Mouse (Mus musculus) forebrain, embryonic 10.5 days (tissue): ENCODE results near the gene Kcnn3. TPM values are rescaled to one million over a fixed set of nuclear protein-coding genes. Genes with fewer than 3 reads are reported as not detected.

Source experiments
- DNase-seq: peaks from one replicate; pipeline ENCODE4 v3.0.0-alpha.2; 2017; ENCODE audit warnings: low spot score; ENCODE audit errors: extremely low spot score
- H3K27ac ChIP-seq: fragments of 300-500 bp; sonication (generic); 2 replicates; pipeline ENCODE4 v1.5.1; 2016; ENCODE audit warnings: mild to moderate bottlenecking
- H3K27me3 ChIP-seq: fragments of 300-500 bp; sonication (generic); 2 replicates; pipeline ENCODE4 v1.6.1; 2016; ENCODE audit warnings: mild to moderate bottlenecking; ENCODE audit not compliant: poor library complexity, severe bottlenecking
- H3K36me3 ChIP-seq: fragments of 300-500 bp; sonication (generic); replicated peaks from 2 replicates; pipeline ENCODE4 v1.6.1; 2016; ENCODE audit warnings: mild to moderate bottlenecking, moderate library complexity
- H3K4me1 ChIP-seq: fragments of 300-500 bp; sonication (generic); 2 replicates; pipeline ENCODE4 v1.6.1; 2016
- H3K4me3 ChIP-seq: fragments of 300-500 bp; sonication (generic); 2 replicates; pipeline ENCODE4 v1.5.1; 2016; ENCODE audit warnings: mild to moderate bottlenecking, moderate library complexity
- H3K9me3 ChIP-seq: fragments of 300-500 bp; sonication (generic); 2 replicates; pipeline ENCODE4 v1.6.1; 2016; ENCODE audit warnings: mild to moderate bottlenecking, moderate library complexity
- WGBS: fragments of 180-500 bp; shearing (Covaris S2); methylation state at CpG from one replicate; pipeline ENCODE4 v1.1.7; 2016; 5-methylcytosine and 5-hydroxymethylcytosine counted together
- polyA plus RNA-seq: library from polyadenylated mRNA; unstranded; fragments of >200 nt; fragmentation: Nextera tagmentation; extraction: Ambion mirVana; gene quantifications from 2 replicates; pipeline ENCODE4 v1.2.1, GENCODE M21; 2016

The Kcnn3 gene
- polyA plus RNA-seq, 1 experiment from 2014 or later = 0.81 TPM

- no peaks in the 10 kb centered on the region for H3K9me3 ChIP-seq
- no peak overlapping the region for H3K27ac ChIP-seq
- H3K4me3 ChIP-seq = no peak overlapping the region
- H3K4me1 ChIP-seq = peaks cover 36% of the 10 kb centered on the region
- no peaks in the 10 kb centered on the region for H3K27me3 ChIP-seq
- 85% methylated on average over 11 of the region's 11 CpGs for WGBS
- H3K36me3 ChIP-seq = no peaks in the 10 kb centered on the region
- DNase-seq = no peak
Observed at GRCm38 (mm10) chr3:89659938-89660620, 140.1 kb downstream of the Kcnn3 start.

- Histone ChIP-seq H3K36me3 (no peaks in the 10 kb centered on the region), H3K4me3 (no peak overlapping the region), H3K4me1 (peaks cover 44% of the 10 kb centered on the region), H3K27ac (no peak overlapping the region), H3K9me3 (no peaks in the 10 kb centered on the region), H3K27me3 (peaks cover 16% of the 10 kb centered on the region; the same call in 1 of the 2 replicates)
- no peak for DNase-seq
- WGBS = 77% methylated on average over 12 of the region's 12 CpGs
Observed at GRCm38 (mm10) chr3:89664808-89665207, 144.8 kb downstream of the Kcnn3 start.

- Histone ChIP-seq H3K4me1 (peaks cover 41% of the 10 kb centered on the region), H3K9me3 (no peaks in the 10 kb centered on the region), H3K27ac (no peak overlapping the region), H3K36me3 (no peaks in the 10 kb centered on the region), H3K4me3 (no peak overlapping the region), H3K27me3 (peaks cover 16% of the 10 kb centered on the region; the same call in 1 of the 2 replicates)
- no peak for DNase-seq
- WGBS = 49% methylated on average over 11 of the region's 11 CpGs
Observed at GRCm38 (mm10) chr3:89667131-89667530, 147.2 kb downstream of the Kcnn3 start.

GRCm38 (mm10) chr3:89671334-89671733, 151.4 kb downstream of the Kcnn3 start:
- no peak overlapping the region for H3K4me3 ChIP-seq
- H3K36me3 ChIP-seq = no peaks in the 10 kb centered on the region
- no peaks in the 10 kb centered on the region for H3K9me3 ChIP-seq
- H3K27me3 ChIP-seq = 0 out of 2 replicates have a peak, but pooled peaks cover 6% of the 10 kb centered on the region
- no peak for DNase-seq
- H3K27ac ChIP-seq = no peak overlapping the region
- WGBS = 83% methylated on average over 6 of the region's 6 CpGs
- peaks cover 9% of the 10 kb centered on the region for H3K4me1 ChIP-seq

DNA sequence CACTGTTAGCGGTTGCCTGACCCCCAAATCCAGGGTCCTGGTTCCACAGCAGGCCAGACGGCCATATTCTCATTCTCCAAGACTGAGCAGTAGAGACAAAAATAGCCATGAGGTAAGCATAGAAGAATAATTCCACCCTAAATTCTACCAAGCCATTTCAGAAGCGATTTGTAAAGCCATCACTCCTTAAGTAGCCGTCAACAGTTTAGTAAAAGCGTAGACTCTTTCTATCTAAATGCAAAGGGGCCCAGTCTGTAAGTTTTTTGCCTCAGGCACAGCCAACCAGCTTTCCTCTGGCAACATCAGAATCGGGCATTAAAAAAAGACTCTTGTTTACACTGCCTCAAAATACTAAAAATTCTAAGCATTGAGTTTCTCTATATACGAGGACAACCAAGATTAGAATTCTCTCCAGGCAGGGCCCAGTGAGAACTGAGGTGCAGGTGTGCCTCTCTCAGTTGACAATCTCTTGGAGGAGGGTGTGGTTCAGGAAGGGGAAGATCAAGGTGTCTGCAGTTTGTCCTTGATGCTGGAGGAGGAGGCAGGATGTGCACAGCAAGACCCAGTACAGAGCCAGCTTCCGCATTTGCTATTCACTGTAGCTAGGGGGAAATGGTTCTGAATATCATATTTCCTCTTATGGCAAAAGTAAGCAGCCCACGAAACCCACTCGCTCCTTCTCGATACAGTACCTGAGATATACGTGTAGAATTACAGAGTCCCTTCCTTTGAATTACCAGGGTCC, 152.8 kb downstream of the Kcnn3 start:
- H3K4me1 ChIP-seq = peaks cover 8% of the 10 kb centered on the region
- H3K27me3 ChIP-seq = no peaks in the 10 kb centered on the region
- no peak for DNase-seq
- no peak overlapping the region for H3K27ac ChIP-seq
- no peaks in the 10 kb centered on the region for H3K36me3 ChIP-seq
- no peak overlapping the region for H3K4me3 ChIP-seq
- H3K9me3 ChIP-seq = no peaks in the 10 kb centered on the region
- 86% methylated on average over 12 of the region's 12 CpGs for WGBS

DNA sequence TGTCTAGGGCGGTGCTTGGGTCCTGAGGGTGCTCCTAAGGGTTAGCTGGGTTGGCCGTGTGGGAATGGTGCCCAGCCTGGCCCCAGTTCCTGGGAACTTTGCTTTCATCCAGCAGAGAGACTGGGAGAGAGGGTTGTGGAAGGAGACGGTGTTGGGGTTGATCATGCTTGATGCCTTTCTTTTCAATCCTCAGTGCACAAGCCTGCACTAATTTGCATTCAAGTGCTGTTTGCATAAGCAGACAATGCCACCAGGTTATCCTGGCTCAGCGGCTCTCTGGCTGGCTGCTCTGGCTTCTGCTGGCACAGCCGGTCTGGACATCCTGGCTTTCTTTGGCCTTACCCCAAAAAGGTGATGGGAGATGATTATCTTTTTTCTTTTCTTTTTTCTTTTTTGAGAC, 157.7 kb downstream of the Kcnn3 start:
- WGBS = 58% methylated on average over 5 of the region's 5 CpGs
- Histone ChIP-seq H3K4me3 (no peak overlapping the region), H3K36me3 (no peaks in the 10 kb centered on the region), H3K4me1 (peaks cover 17% of the 10 kb centered on the region), H3K27ac (peak overlapping the region; percentile 75), H3K9me3 (no peaks in the 10 kb centered on the region), H3K27me3 (peaks cover 10% of the 10 kb centered on the region)
- DNase-seq = no peak

GRCm38 (mm10) chr3:89686031-89686430, 166.1 kb downstream of the Kcnn3 start:
- peaks cover 21% of the 10 kb centered on the region for H3K27me3 ChIP-seq
- H3K36me3 ChIP-seq = no peaks in the 10 kb centered on the region
- DNase-seq = no peak
- 52% methylated on average over 5 of the region's 5 CpGs for WGBS
- peaks cover 36% of the 10 kb centered on the region for H3K4me1 ChIP-seq
- H3K9me3 ChIP-seq = no peaks in the 10 kb centered on the region
- H3K27ac ChIP-seq = no peak overlapping the region
- H3K4me3 ChIP-seq = no peak overlapping the region

DNA sequence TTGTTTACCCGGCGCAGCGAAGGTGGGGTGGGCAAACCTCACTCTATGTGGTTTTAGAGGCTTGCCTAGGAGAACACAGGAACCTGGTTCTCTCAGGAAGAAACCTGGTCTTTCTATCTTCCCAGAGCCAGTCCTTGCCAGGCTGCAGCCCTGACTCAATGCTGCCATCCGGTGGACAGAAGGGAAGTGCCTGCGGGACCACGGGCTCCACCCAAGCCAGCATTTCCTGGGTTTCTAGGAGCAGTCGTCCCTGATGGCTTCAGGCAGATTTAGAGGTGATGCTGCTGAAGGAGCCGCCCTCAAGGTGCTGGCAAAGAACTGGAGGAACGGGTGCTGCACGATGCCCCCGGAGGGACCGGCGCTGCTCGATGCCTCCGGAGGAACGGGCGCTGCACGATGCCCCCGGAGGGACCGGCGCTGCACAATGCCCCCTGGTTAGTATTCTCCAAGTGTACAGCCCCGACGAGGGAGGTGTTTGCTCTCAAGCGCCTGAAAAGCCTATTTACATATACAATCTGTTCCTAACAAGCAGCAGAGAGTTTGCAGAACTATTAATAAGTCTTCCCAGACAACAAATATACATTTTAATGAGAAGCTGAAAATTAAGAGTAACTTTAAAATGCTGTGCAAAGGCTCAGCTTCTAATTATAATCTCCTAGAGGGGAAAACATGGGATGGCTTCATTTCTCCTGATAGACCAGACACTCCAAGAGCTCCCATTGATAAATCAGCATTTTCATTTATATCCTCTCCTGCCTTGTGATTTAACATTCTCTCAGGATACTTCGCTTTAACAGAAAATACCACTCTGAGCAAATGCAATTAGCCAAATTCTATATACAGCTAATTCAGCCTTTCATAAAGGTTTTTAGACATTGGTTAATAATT, 169.0 kb downstream of the Kcnn3 start:
- Histone ChIP-seq H3K27ac (peak overlapping the region; percentile 89), H3K9me3 (peaks cover 6% of the 10 kb centered on the region; the same call in 1 of the 2 replicates), H3K4me1 (peaks cover 24% of the 10 kb centered on the region), H3K27me3 (peaks cover 9% of the 10 kb centered on the region; the same call in 1 of the 2 replicates), H3K4me3 (peak overlapping the region; percentile 60), H3K36me3 (no peaks in the 10 kb centered on the region)
- peak; percentile 88 for DNase-seq
- 6% methylated on average over 25 of the region's 25 CpGs for WGBS

DNA sequence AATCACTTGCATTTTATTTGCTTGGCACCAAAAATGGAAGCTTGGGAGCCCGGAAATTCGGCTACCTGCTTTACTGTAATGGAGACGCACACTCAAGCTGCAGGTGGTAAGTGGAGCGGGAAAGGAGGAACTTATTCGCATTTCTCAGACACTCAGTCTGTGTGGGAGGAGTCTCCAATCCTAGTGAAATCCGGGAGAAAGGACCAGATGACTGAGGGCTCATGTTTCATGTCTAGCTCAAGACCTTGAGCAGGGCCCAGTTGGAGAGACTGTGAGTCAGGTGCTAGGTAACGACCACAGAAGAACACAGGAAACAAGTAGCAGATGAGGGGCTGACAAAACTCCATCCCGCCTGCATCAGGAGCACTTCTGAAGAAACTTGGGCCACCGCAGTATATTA, 171.8 kb downstream of the Kcnn3 start:
- Histone ChIP-seq H3K4me1 (peaks cover 25% of the 10 kb centered on the region), H3K27me3 (peaks cover 9% of the 10 kb centered on the region; the same call in 1 of the 2 replicates), H3K4me3 (no peak overlapping the region), H3K9me3 (peaks cover 6% of the 10 kb centered on the region; the same call in 1 of the 2 replicates), H3K36me3 (no peaks in the 10 kb centered on the region), H3K27ac (no peak overlapping the region)
- WGBS = 76% methylated on average over 9 of the region's 9 CpGs
- DNase-seq = no peak

DNA sequence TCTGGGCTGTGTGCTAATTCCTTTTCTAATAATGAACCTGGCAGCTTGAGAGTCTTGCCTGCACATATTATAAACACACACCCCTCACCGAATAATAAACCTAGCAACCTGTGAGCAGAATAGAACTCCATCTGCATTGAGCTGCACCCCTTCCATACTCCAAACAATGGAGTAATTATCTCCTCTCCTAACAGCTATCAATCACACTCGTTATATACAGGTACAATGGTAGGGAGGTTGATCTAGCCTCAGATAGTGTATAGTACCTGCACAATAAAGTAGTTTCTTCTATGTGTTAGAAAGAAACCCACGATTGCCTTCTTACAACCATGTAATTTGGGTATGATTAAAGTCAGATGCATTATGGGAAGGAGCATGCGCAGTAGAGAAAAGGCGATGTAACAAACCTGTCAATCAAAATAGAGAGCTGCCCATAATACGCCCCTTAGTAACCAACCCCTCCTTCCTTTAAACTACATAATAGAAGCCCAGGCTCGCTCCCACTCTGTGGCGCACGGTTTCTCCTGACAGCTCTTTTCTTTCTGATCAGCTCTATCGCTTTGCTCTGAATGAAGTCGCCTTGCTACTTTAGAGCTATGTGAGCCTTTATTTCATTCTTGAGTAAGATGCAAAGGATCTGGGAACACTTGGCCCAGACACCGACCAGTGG, 176.3 kb downstream of the Kcnn3 start:
- 81% methylated on average over 12 of the region's 12 CpGs for WGBS
- H3K4me1 ChIP-seq = peaks cover 13% of the 10 kb centered on the region
- no peak overlapping the region for H3K27ac ChIP-seq
- peaks cover 6% of the 10 kb centered on the region; the same call in 1 of the 2 replicates for H3K9me3 ChIP-seq
- H3K4me3 ChIP-seq = no peak overlapping the region
- no peaks in the 10 kb centered on the region for H3K27me3 ChIP-seq
- H3K36me3 ChIP-seq = no peaks in the 10 kb centered on the region
- DNase-seq = no peak

- DNase-seq = no peak
- 84% methylated on average over 1 of the region's 1 CpGs for WGBS
Observed at GRCm38 (mm10) chr3:89698958-89699357, 179.0 kb downstream of the Kcnn3 start.

GRCm38 (mm10) chr3:89700461-89700860, 180.5 kb downstream of the Kcnn3 start:
- Histone ChIP-seq H3K4me3 (no peak overlapping the region), H3K27ac (no peak overlapping the region), H3K9me3 (no peaks in the 10 kb centered on the region), H3K36me3 (no peaks in the 10 kb centered on the region), H3K27me3 (no peaks in the 10 kb centered on the region), H3K4me1 (peaks cover 16% of the 10 kb centered on the region)
- DNase-seq = no peak
- 77% methylated on average over 11 of the region's 11 CpGs for WGBS

More at GRCm38 (mm10) chr3:89698958-89699357, 179.0 kb downstream of the Kcnn3 start:
- peaks cover 16% of the 10 kb centered on the region for H3K4me1 ChIP-seq
- H3K36me3 ChIP-seq = no peaks in the 10 kb centered on the region
- no peaks in the 10 kb centered on the region for H3K27me3 ChIP-seq
- no peak overlapping the region for H3K4me3 ChIP-seq
- H3K27ac ChIP-seq = no peak overlapping the region
- no peaks in the 10 kb centered on the region for H3K9me3 ChIP-seq
